Mouse (Mus musculus) embryo, embryonic 10 days (tissue): ENCODE measurements around the gene Camkv.

Source experiments
- DNase-seq: peaks from one replicate; pipeline ENCODE4 v3.0.0-alpha.2; 2015; ENCODE audit warnings: low spot score

Camkv gene

DNA sequence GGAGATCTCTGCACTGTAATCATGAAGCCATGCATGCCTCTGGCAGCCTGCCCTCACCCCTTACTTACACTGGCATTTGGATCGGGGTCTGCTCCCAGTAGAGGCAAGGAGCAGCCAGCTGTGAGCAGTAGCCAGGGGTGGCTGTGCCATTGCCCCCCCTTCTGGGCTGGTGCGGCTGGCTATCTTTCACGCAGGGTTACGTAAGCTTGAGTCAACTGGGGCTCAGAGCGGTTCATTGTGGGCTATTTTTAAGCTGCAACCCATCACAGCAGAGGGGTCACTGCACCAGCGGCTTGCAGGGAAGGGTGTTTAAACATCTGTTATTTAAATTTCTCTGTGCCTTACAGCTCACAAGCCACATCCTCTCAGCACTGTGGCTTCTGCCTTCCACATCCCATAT, 11.5 kb upstream of the Camkv start:
- no peak for DNase-seq

- no peak for DNase-seq
Observed at GRCm38 (mm10) chr9:107925251-107925650, 10.2 kb upstream of the Camkv start.

- DNase-seq, result no peak
Observed at GRCm38 (mm10) chr9:107926920-107927420, 8.5 kb upstream of the Camkv start.

- DNase-seq, result no peak
Observed at GRCm38 (mm10) chr9:107927749-107928148, 7.7 kb upstream of the Camkv start.

DNA sequence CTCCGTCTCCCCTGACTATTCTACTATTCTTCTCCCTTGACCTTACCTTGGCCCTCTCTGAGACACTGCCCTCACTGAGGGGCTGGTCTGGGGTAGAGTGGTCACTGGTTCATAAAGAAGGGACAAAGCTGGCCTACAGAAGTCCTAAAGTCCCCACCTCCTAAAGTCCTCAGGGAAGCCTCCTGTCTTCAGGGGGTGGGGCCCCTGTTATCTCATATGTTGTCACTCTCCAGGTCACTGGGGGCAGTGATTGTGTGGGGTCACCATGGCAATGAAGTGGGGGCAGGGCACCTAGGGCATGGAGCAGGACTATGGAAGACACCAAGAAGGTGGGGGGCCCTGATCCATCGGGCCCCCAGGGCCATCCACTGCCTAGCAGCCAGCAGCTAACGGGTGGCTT, 7.3 kb upstream of the Camkv start, which contains the start of gene Actl11:
Actl11 (plus strand) TSS at position 301 of the 400 bp plus-strand sequence.
- no peak for DNase-seq

GRCm38 (mm10) chr9:107932221-107932620, 3.3 kb upstream of the Camkv start:
- DNase-seq, result no peak

GRCm38 (mm10) chr9:107934146-107934545, 1.3 kb upstream of the Camkv start:
- no peak for DNase-seq

- peak; percentile 35 for DNase-seq
Observed at GRCm38 (mm10) chr9:107935790-107936214, 328 bp downstream of the Camkv start.

GRCm38 (mm10) chr9:107936215-107936822, 845 bp downstream of the Camkv start:
- peak; percentile 36 for DNase-seq

DNA sequence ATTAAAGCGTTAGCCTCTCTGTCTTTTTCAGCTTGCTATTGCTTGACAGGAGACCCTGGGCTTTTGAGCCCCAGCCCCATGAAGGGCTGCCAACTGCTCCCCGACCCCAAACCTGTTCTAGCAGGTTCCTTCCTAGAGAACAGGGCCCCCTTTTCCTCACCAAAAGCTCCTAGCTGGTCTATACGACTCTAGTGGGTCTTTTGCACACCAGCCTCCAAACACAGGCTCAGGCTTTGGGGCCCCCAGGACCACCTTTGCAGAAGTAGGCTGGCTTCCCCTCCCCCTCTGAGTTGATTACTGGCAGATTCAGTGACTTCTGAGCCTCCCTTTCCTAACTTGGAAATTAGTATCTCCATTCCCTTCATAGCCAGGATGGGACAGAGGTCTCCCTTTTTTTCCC, 1.4 kb downstream of the Camkv start:
- DNase-seq, result no peak

DNA sequence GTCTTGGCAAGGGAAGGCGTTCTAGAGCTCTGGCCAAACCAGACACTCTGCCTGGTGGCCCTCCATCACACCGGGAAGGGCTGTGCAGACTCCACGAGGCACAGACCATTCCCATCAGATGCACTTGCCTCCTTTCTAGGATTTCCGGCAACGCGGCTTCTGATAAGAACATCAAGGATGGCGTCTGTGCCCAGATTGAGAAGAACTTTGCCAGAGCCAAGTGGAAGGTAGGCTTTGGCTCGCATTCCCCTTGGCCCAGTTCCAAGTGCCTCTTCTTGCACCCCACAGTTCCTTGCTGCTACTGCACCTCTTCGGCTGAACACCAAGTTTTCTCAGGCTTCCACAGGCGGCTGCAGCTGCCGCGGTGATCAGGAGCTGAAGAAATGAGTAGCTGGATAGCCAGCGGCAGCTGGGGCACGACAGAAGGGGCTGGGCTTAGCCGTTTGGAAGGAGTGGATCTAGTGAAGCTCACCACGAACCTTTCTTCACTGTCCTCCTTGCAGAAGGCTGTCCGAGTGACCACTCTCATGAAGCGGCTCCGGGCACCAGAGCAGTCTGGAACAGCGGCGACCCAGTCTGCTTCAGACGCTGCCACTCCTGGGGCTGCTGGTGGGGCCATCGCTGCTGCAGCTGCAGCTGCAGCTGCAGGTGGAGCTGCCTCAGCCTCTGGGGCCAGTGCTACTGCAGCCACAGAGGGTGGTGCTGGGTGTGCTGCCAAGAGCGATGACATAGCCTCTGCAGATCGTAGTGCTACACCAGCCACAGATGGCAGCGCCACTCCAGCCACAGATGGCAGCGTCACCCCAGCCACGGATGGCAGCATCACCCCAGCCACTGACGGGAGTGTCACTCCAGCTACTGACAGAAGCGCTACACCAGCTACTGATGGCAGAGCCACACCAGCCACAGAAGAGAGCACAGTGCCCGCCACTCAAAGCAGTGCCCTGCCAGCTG, 12.0 kb downstream of the Camkv start:
- DNase-seq, result no peak

DNA sequence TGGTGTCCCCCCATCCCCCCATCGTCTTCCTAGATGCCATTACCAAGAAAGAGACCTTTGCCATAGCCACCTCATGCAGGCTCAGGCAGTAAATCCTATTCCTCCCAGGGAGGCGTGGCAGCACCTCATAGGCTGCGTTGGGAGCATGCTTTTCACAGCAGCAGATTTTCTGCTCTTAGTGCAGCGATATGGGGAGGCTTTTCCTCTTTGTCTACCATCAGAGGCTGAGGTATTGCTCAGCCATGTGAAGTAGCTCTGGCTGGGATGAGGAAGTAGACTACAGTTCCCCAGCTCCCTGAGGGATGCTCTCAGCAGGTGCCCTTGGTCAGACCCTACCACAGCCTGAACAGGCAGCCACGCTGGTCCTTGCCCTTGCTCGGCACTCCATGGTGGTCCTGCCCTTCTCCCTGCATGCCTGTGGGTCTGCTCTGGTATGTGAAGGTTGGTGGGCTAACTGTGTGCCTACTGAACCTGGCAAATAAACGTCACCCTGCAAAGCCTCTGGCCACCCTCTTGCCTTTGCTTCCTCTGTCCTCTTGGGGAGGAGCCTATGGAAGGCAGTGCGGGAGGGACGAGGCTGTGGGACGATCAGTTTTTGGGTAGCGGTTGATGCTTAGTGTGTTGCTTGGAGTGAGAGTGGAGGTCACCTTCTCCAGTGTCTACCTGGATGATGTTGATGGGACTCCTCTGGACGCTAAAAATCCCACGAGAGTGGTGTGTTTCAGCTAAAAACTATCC, 13.9 kb downstream of the Camkv start:
- DNase-seq, result no peak

GRCm38 (mm10) chr9:107949922-107950235, 14.4 kb downstream of the Camkv start, which contains the start of gene Traip:
Traip (plus strand) TSS chr9:107950136.
- no peak for DNase-seq

DNA sequence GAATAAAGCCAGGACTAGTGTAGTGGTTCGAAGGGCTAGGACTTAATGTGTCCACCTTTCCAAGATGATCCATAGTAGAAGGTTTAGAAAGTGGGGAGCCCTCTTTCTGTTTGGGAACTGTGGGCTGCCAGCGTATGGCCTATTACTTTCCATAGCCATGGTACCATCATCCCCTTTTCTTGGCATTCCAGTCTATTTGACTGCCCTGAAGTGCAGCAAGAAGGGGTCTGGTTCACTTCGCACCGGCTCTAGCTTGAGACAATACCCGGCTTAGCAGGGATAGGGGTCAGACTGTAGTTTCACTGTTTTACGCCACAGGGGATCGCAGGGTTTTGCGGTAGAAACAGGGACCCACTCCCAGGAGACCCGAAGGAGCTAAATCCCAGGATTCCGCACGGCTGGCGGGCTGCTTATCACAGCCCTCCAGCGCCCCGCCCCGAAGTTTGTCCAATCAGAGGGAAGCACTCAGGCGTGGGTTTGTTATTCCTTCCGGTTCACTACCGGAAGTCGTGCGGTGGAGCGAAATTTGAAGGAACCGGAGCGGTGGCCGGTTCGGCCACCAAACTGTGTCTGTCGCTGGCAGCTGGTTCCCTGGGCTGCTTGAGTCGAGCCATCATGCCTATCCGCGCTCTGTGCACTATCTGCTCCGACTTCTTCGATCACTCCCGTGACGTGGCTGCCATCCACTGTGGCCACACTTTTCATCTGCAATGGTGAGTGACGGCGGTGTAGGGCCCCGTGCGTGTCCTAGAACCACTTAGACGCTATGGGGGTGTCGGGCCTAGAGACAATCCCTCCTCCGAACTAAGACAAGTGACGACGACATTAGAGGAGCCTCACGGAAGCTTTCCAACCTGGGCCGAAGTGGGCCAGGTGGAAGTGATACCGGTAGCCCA, 15.2 kb downstream of the Camkv start:
- DNase-seq, result peak; percentile 94

GRCm38 (mm10) chr9:107955613-107956289, 20.3 kb downstream of the Camkv start:
- DNase-seq, result no peak

DNA sequence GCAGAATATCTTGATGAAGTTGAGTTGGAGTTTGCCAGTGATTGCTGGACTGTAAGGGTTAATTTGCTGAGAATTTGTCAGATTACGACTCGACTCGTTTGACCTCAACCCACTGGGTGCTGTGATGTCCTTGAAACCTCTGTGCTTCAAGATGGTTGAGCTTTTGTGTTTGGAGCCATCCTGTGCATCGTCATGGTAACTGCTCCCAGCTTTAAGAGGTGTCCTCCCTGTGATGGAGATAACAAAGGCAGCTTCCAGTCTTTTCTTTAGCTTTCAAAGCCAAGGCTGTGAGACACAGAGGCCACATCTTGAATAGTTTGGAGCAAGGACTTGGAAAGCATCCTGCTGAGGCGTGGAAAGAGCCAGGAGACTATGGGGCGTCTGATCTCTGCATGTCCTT, 21.7 kb downstream of the Camkv start:
- DNase-seq, result peak; percentile 16

DNA sequence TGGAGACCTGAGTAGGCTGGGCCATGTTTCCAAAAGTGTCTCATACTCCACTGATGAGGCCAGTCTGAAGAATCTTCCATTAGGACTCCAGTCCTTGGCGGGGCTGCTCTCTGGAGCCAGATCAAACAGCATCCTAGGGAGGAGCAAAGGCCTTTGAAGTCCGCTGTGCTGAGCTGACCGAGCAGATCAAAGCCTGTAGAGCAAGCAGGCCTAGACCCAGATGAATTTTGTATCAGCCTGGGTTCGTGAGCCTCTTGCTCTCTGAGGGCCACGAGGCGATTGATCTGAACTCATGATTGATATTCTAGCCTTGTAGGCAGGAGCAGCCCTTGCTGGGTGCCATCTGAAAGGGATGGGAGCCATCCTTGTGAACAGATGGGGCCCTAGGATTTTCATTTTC, 24.4 kb downstream of the Camkv start:
- peak; percentile 15 for DNase-seq

GRCm38 (mm10) chr9:107960928-107961327, 25.5 kb downstream of the Camkv start:
- no peak for DNase-seq

GRCm38 (mm10) chr9:107961351-107961762, 25.9 kb downstream of the Camkv start:
- no peak for DNase-seq

DNA sequence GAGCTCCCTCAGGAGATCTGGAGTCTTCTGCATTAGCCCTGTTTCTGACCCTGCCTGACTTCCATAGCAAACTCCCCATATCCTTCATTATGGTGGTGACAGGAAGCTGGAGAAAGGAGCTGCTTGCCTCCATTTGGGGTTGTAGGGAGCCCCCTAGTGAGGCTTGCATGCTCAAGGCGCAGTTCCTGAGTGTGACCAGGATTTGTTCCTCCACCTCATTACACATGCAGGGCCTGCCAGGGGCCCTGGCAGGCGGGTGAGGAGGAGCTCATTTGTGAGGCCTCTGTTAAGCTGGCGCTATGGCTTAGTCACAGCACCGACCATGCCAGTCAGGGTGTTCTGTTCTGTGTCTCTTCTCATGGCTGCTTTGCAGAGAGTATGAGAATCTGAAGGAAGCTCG, 26.4 kb downstream of the Camkv start:
- DNase-seq, result peak; percentile 53

DNA sequence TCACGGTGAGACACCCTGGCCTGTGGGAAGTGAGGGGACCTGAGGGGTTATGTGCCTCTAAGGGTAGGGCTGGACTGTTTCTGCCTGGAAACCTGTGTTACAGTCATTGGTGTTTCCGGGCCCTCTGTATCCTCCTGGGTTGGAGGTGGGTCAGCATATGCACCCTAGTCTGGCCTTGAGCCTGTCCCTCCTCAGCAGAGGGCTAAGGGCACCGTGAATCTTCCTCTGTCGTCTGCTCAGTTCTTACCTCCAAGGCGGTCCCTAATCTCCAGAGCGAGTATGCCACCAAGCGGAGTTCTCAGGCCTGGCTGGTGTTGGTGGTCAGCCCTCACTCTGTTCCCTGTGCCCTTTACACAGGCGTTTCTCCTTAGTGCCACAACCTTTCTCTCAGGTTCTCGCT, 27.4 kb downstream of the Camkv start:
- no peak for DNase-seq
